Mouse (Mus musculus): ENCODE data around the gene Elp1. TPM values are rescaled to one million over a fixed set of nuclear protein-coding genes. Genes with fewer than 3 reads are reported as not detected.

The Elp1 gene
- polyA plus RNA-seq, 1 experiment from 2014 or later = 28.6 TPM

- no peak for ATAC-seq
- no peaks in the 10 kb centered on the region for H3K9me3 ChIP-seq (replicated peaks)
- no peaks in the 10 kb centered on the region for H3K4me1 ChIP-seq
- H3K27me3 ChIP-seq (replicated peaks) = no peaks in the 10 kb centered on the region
- no peak overlapping the region for H3K4me3 ChIP-seq
- 77% methylated on average over 7 of the region's 7 CpGs for WGBS (ENCODE audit: insufficient replicate concordance)
- peaks cover 95% of the 10 kb centered on the region for H3K36me3 ChIP-seq
- H3K27ac ChIP-seq = no peak overlapping the region
- H3K4me2 ChIP-seq = no peak overlapping the region
- H3K9ac ChIP-seq = no peak overlapping the region
Measured at GRCm38 (mm10) chr4:56768913-56769312, 33.2 kb downstream of the Elp1 start.

DNA sequence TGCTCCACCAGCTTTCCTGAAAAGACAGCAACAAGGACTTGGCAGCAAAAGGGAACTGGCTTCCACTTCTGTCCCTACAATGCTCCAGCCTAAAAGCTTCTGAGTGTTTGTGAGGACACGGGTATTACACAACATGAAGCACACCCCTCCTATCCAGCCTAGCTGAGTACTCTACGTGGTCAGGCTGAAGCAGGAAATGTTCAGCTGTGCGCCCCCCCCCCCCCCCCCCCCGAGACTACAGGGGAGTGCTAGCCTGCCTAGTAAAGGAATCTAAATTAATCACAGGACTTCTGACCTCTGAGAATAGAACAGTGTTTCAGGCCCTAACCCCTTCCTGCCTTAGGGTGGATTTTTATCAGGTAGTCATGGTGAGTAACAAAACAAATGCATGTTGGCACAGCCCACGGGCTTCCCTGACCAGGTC is 34.3 kb downstream of the Elp1 start:
- H3K4me2 ChIP-seq = no peak overlapping the region
- H3K9ac ChIP-seq = no peak overlapping the region
- no peak for ATAC-seq
- no peak overlapping the region for H3K4me3 ChIP-seq
- peaks cover 90% of the 10 kb centered on the region for H3K36me3 ChIP-seq
- no peaks in the 10 kb centered on the region for H3K27me3 ChIP-seq (replicated peaks)
- WGBS (ENCODE audit: insufficient replicate concordance) = 55% methylated on average over 5 of the region's 5 CpGs
- no peak overlapping the region for H3K27ac ChIP-seq
- no peaks in the 10 kb centered on the region for H3K4me1 ChIP-seq
- no peaks in the 10 kb centered on the region for H3K9me3 ChIP-seq (replicated peaks)

DNA sequence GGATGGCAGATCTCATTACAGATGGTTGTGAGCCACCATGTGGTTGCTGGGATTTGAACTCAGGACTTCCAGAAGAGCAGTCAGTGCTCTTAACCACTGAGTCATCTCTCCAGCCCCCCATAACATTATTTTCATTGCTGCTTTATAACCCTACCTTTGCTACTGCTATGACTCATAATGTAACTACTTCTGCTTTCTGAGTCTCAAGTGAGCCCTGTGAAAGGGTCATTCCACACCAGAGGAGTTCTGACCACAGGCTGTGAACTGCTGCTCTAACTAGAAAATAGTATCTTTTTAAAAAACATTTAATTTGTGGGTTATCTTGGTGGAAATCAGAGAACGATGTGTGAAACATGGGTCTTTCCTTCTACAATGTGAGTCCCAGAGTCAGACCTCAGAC is 44.4 kb downstream of the Elp1 start:
- Histone ChIP-seq H3K36me3 (peaks cover 100% of the 10 kb centered on the region), H3K4me1 (no peaks in the 10 kb centered on the region), H3K27me3 (replicated peaks) (no peaks in the 10 kb centered on the region), H3K4me2 (no peak overlapping the region), H3K9me3 (replicated peaks) (no peaks in the 10 kb centered on the region), H3K27ac (no peak overlapping the region), H3K9ac (no peak overlapping the region), H3K4me3 (no peak overlapping the region)
- WGBS (ENCODE audit: insufficient replicate concordance) = 88% methylated on average over 1 of the region's 1 CpGs
- ATAC-seq = no peak

DNA sequence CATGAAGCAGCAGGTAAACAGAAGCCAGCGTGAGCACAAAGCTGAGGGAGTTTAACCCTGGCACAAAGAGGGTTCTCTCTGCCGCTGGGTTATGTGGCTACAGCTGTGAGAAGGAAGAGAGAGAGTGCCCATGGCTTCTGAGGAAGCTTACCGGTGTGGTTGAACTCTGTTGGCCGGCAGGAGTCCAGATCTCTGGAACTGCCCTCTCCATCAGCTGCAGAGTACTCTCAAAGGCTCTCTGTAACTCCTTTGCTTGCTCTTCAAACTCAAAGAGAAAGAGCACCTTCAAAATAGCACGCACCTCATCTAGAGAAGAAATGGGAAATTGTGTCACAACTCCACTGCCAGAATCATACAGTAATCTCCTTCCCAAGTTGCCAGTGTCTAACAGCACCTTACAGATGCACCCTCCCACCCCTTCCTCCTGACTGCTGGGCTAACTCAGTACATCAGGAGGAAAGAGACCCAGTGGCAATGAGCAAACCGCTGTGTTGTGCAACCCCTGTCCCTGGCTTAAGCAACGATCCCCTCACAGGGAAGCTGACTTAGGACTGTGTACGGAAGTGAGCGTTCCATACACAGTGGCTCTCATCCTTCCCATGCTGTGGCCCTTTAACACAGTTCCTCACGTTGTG is 45.0 kb downstream of the Elp1 start:
- no peak overlapping the region for H3K27ac ChIP-seq
- no peak overlapping the region for H3K9ac ChIP-seq
- no peak overlapping the region for H3K4me3 ChIP-seq
- H3K9me3 ChIP-seq (replicated peaks) = no peaks in the 10 kb centered on the region
- H3K4me1 ChIP-seq = no peaks in the 10 kb centered on the region
- H3K4me2 ChIP-seq = no peak overlapping the region
- ATAC-seq = peak; percentile 51; the same call in 1 of the 2 replicates
- 85% methylated on average over 10 of the region's 10 CpGs for WGBS (ENCODE audit: insufficient replicate concordance)
- H3K36me3 ChIP-seq = peaks cover 96% of the 10 kb centered on the region
- no peaks in the 10 kb centered on the region for H3K27me3 ChIP-seq (replicated peaks)

DNA sequence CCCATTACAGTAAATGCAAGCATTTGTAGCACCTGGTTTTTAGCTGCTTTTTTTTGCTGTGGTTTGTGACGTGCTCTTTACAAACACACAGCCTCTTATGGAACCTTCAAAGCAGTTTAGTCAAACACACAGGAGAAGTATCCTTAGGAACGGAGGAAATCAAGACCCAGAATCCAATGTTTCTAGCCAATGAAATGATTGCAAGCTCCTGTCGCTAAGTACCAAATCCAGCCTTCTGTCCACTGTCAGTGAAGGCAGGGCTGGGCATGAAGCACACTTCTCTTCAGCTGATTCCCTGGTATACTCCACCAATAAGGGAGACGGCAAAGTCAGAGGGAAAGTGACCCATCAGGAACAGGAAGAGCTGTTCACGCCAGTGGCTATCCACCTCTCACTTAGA is 46.1 kb downstream of the Elp1 start:
- H3K9ac ChIP-seq = no peak overlapping the region
- H3K4me2 ChIP-seq = no peak overlapping the region
- no peak overlapping the region for H3K4me3 ChIP-seq
- peaks cover 96% of the 10 kb centered on the region for H3K36me3 ChIP-seq
- WGBS (ENCODE audit: insufficient replicate concordance) = 88% methylated on average over 5 of the region's 5 CpGs
- no peak for ATAC-seq
- H3K27ac ChIP-seq = no peak overlapping the region
- no peaks in the 10 kb centered on the region for H3K4me1 ChIP-seq
- H3K27me3 ChIP-seq (replicated peaks) = no peaks in the 10 kb centered on the region
- no peaks in the 10 kb centered on the region for H3K9me3 ChIP-seq (replicated peaks)

- Histone ChIP-seq H3K4me2 (no peak overlapping the region), H3K9me3 (replicated peaks) (no peaks in the 10 kb centered on the region), H3K27ac (no peak overlapping the region), H3K4me1 (no peaks in the 10 kb centered on the region), H3K9ac (no peak overlapping the region), H3K27me3 (replicated peaks) (no peaks in the 10 kb centered on the region), H3K4me3 (no peak overlapping the region), H3K36me3 (peaks cover 74% of the 10 kb centered on the region)
- ATAC-seq = no peak
- 82% methylated on average over 9 of the region's 9 CpGs for WGBS (ENCODE audit: insufficient replicate concordance)
Measured at GRCm38 (mm10) chr4:56747456-56747855, 54.7 kb downstream of the Elp1 start.

GRCm38 (mm10) chr4:56746345-56746744 is 55.8 kb downstream of the Elp1 start:
- Histone ChIP-seq H3K9ac (no peak overlapping the region), H3K4me1 (no peaks in the 10 kb centered on the region), H3K4me2 (no peak overlapping the region), H3K36me3 (peaks cover 65% of the 10 kb centered on the region), H3K9me3 (replicated peaks) (no peaks in the 10 kb centered on the region), H3K27ac (no peak overlapping the region), H3K27me3 (replicated peaks) (no peaks in the 10 kb centered on the region), H3K4me3 (no peak overlapping the region)
- ATAC-seq = no peak
- WGBS (ENCODE audit: insufficient replicate concordance) = 81% methylated on average over 2 of the region's 2 CpGs

DNA sequence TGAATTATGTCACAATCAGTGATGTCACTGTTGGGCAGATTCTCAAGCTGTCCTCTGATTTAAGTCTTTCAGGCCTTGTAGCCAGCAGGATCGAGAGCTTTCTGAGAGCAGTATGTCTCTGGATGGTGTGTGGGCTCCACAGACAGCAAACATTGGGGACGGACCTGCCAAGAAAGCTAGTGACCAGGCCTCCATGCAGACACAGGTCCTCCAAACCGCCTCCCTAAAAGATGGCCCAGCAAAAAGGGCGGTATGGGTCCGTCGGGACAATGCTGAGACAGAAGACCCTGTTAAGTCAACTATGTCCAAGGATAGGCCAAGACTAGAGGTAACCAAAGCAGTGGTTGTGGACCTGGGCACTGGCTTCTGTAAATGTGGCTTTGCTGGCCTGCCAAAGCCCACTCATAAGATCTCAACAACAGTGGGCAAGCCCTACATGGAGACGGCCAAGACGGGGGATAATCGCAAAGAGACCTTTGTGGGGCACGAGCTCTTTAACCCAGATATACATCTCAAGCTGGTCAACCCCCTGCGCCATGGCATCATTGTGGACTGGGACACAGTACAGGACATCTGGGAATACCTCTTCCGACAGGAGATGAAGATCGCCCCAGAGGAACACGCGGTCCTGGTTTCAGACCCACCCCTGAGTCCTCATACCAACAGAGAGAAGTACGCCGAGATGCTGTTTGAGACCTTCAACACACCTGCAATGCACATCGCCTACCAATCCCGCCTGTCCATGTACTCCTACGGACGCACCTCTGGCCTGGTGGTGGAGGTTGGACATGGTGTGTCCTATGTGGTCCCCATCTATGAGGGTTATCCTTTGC is 58.6 kb downstream of the Elp1 start, which contains the start of gene Actl7a:
Gene Actl7a (plus strand): TSS at position 51 of the 833 bp plus-strand sequence.
- H3K27ac ChIP-seq = no peak within 1 kb of the TSS
- ATAC-seq = no peak
- H3K4me1 ChIP-seq = no peaks in the 10 kb centered on the region
- peaks cover 40% of the 10 kb centered on the region for H3K36me3 ChIP-seq
- H3K4me3 ChIP-seq = no peak within 1 kb of the TSS
- no peak within 1 kb of the TSS for H3K9ac ChIP-seq
- no peaks in the 10 kb centered on the region for H3K9me3 ChIP-seq (replicated peaks)
- 87% methylated on average over 21 of the region's 21 CpGs for whole genome bisulfite sequencing (ENCODE audit: insufficient replicate concordance)
- H3K4me2 ChIP-seq = no peak within 1 kb of the TSS
- H3K27me3 ChIP-seq (replicated peaks) = no peaks in the 10 kb centered on the region

GRCm38 (mm10) chr4:56742698-56743097 is 59.4 kb downstream of the Elp1 start:
- WGBS (ENCODE audit: insufficient replicate concordance) = 69% methylated on average over 4 of the region's 4 CpGs
- Histone ChIP-seq H3K4me2 (no peak overlapping the region), H3K4me3 (no peak overlapping the region), H3K9me3 (replicated peaks) (no peaks in the 10 kb centered on the region), H3K9ac (no peak overlapping the region), H3K36me3 (peaks cover 35% of the 10 kb centered on the region), H3K27ac (no peak overlapping the region), H3K27me3 (replicated peaks) (no peaks in the 10 kb centered on the region), H3K4me1 (no peaks in the 10 kb centered on the region)
- ATAC-seq = no peak

DNA sequence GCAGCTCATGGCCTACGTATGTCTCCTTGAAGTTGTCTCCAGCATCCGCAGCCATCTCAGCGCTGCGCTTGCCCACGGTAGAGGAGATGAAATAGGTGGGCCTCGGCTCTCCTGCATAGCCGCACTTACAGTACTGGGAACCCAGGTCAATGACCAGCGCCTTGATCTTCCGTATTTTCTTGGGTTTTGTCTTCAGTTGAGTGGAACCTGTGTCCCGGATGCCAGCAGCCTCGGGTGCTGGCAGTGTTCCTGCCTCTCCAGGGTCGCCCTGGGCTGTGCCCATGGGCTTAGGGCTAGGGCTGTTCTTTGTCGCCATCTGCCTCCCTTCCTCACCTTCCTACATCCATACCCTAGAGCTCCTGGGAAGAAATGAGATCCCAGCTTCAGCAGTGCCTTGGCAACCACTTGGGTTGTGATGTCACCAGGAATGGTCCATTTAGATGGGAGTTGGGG is 61.1 kb downstream of the Elp1 start, which contains the start of gene Actl7b:
Gene Actl7b (minus strand): TSS at position 403 of the 453 bp plus-strand sequence.
- no peak within 1 kb of the TSS for H3K4me2 ChIP-seq
- no peak within 1 kb of the TSS for H3K27ac ChIP-seq
- no peak within 1 kb of the TSS for H3K9ac ChIP-seq
- H3K9me3 ChIP-seq (replicated peaks) = no peaks in the 10 kb centered on the region
- no peaks in the 10 kb centered on the region for H3K4me1 ChIP-seq
- H3K36me3 ChIP-seq = peaks cover 20% of the 10 kb centered on the region
- ATAC-seq = no peak
- 86% methylated on average over 13 of the region's 13 CpGs for WGBS (ENCODE audit: insufficient replicate concordance)
- no peak within 1 kb of the TSS for H3K4me3 ChIP-seq
- no peaks in the 10 kb centered on the region for H3K27me3 ChIP-seq (replicated peaks)

GRCm38 (mm10) chr4:56740611-56741010 is 61.5 kb downstream of the Elp1 start:
- no peak overlapping the region for H3K9ac ChIP-seq
- no peaks in the 10 kb centered on the region for H3K4me1 ChIP-seq
- H3K4me2 ChIP-seq = no peak overlapping the region
- H3K4me3 ChIP-seq = no peak overlapping the region
- 85% methylated on average over 20 of the region's 20 CpGs for WGBS (ENCODE audit: insufficient replicate concordance)
- ATAC-seq = no peak; the same call in 1 of the 2 replicates
- no peaks in the 10 kb centered on the region for H3K27me3 ChIP-seq (replicated peaks)
- H3K36me3 ChIP-seq = peaks cover 15% of the 10 kb centered on the region
- no peaks in the 10 kb centered on the region for H3K9me3 ChIP-seq (replicated peaks)
- no peak overlapping the region for H3K27ac ChIP-seq

GRCm38 (mm10) chr4:56740020-56740485 is 62.1 kb downstream of the Elp1 start, which contains the start of gene Gm26657:
Gene Gm26657 (plus strand): TSS chr4:56740070.
- no peak within 1 kb of the TSS for H3K27ac ChIP-seq
- no peaks in the 10 kb centered on the region for H3K27me3 ChIP-seq (replicated peaks)
- H3K4me1 ChIP-seq = no peaks in the 10 kb centered on the region
- ATAC-seq = no peak
- no peaks in the 10 kb centered on the region for H3K9me3 ChIP-seq (replicated peaks)
- H3K9ac ChIP-seq = no peak within 1 kb of the TSS
- no peak within 1 kb of the TSS for H3K4me3 ChIP-seq
- H3K4me2 ChIP-seq = no peak within 1 kb of the TSS
- peaks cover 11% of the 10 kb centered on the region for H3K36me3 ChIP-seq
- 79% methylated on average over 18 of the region's 18 CpGs for WGBS (ENCODE audit: insufficient replicate concordance)

Measured in liver, embryonic 12.5 days (tissue).